Mouse (Mus musculus) ES-Bruce4 (cell line): Measurements from ENCODE around the gene Baz2b.

Experiments
- CTCF ChIP-seq: IDR thresholded peaks from one replicate; pipeline ENCODE4 v1.8.1; 2011; ENCODE audit warnings: low read depth, low read length
- EP300 ChIP-seq: IDR thresholded peaks from 2 replicates; pipeline ENCODE4 v1.6.1; 2011; ENCODE audit warnings: low read depth, low read length; ENCODE audit not compliant: insufficient read depth
- POLR2A ChIP-seq: IDR thresholded peaks from one replicate; pipeline ENCODE4 v1.8.1; 2011; ENCODE audit warnings: low read length; ENCODE audit not compliant: insufficient read depth

DNA sequence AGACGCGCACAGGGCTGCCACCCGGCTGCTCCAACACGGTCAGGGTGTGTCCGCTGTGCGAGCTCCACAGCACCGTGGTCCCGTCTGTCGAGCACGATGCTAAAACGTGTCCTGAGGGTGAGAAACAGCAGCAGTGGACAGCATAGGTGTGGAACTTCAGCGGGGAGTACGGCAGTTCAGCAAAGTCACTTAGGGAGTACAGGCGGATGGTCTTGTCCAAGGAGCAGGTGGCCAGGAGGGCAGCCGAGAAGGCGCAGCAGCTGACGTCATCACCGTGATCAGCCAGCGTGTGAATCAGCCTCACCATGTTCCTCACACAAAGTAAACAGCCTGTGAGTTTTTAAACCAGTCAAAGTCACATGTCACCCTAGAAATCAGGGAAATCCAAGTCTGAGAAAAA is 331.4 kb downstream of the Baz2b start:
- TF ChIP-seq POLR2A (no peak), CTCF (no peak), EP300 (0 out of 2 replicates have a peak, but pooled peaks have one; percentile 39)
